8 mouse cellular contexts compared by ENCODE assay signal in genomic region chr11:120085891-120086627, GRCm38 (mm10). TPM values are rescaled to one million over a fixed set of nuclear protein-coding genes. Genes with fewer than 3 reads are reported as not detected.
DNase-seq lines count a peak whose midpoint lies in the region; ATAC-seq lines count a peak whose summit lies in the region.

No protein-coding gene starts in this region.

- H3K27me3 ChIP-seq in embryonic facial prominence, embryonic 11.5 days (ENCODE audit: control insufficient read depth, insufficient read depth, low read length) = no peaks in the 10 kb centered on the region
- H3K27me3 ChIP-seq in heart, embryonic 15.5 days = no peaks in the 10 kb centered on the region
- no peaks in the 10 kb centered on the region for H3K27me3 ChIP-seq in limb, embryonic 15.5 days
- no peaks in the 10 kb centered on the region for H3K27me3 ChIP-seq in neural tube, embryonic 12.5 days (replicated peaks)

- peaks cover 5% of the 10 kb centered on the region for H3K36me3 ChIP-seq in embryonic facial prominence, embryonic 11.5 days (replicated peaks; ENCODE audit: control insufficient read depth, insufficient read depth, low read depth, low read length)
- H3K36me3 ChIP-seq in heart, embryonic 15.5 days = peaks cover 5% of the 10 kb centered on the region; the same call in 1 of the 2 replicates
- peaks cover 34% of the 10 kb centered on the region for H3K36me3 ChIP-seq in limb, embryonic 15.5 days
- H3K36me3 ChIP-seq in neural tube, embryonic 12.5 days = peaks cover 37% of the 10 kb centered on the region

- no peaks in the 10 kb centered on the region for H3K9me3 ChIP-seq in embryonic facial prominence, embryonic 11.5 days (replicated peaks; ENCODE audit: control insufficient read depth, low read length)
- H3K9me3 ChIP-seq in heart, embryonic 15.5 days (replicated peaks) = no peaks in the 10 kb centered on the region
- H3K9me3 ChIP-seq in limb, embryonic 15.5 days = no peaks in the 10 kb centered on the region
- H3K9me3 ChIP-seq in neural tube, embryonic 12.5 days = no peaks in the 10 kb centered on the region

- peak overlapping the region; percentile 93 for H3K9ac ChIP-seq in embryonic facial prominence, embryonic 11.5 days (replicated peaks; ENCODE audit: low read length)
- peak overlapping the region; percentile 92 for H3K9ac ChIP-seq in heart, embryonic 15.5 days
- H3K9ac ChIP-seq in limb, embryonic 15.5 days = peak overlapping the region; percentile 97
- H3K9ac ChIP-seq in neural tube, embryonic 12.5 days = peak overlapping the region; percentile 99

- WGBS in embryonic facial prominence, embryonic 11.5 days = under 1% methylated on average over 25 of the region's 25 CpGs
- WGBS in heart, embryonic 15.5 days = under 1% methylated on average over 25 of the region's 25 CpGs
- WGBS in limb, embryonic 15.5 days = under 1% methylated on average over 25 of the region's 25 CpGs
- WGBS in neural tube, embryonic 12.5 days = under 1% methylated on average over 25 of the region's 25 CpGs

- H3K4me2 ChIP-seq in embryonic facial prominence, embryonic 11.5 days (ENCODE audit: low read depth, low read length) = peak overlapping the region; percentile 80
- peak overlapping the region; percentile 88 for H3K4me2 ChIP-seq in heart, embryonic 15.5 days
- H3K4me2 ChIP-seq in limb, embryonic 15.5 days = peak overlapping the region; percentile 91
- H3K4me2 ChIP-seq in neural tube, embryonic 12.5 days (replicated peaks) = peak overlapping the region; percentile 93

- peak; percentile 46 for ATAC-seq in embryonic facial prominence, embryonic 11.5 days (replicated peaks; ENCODE audit: insufficient number of reproducible peaks, low FRiP score, low TSS enrichment, low read depth)
- peak; percentile 24 for ATAC-seq in heart, embryonic 15.5 days (replicated peaks; ENCODE audit: insufficient number of reproducible peaks, insufficient read depth, low FRiP score, low read depth)
- 0 out of 2 replicates have a peak, but pooled peaks have one; percentile 2 for ATAC-seq in limb, embryonic 15.5 days (ENCODE audit: insufficient number of reproducible peaks, low FRiP score, low TSS enrichment, low read depth)
- peak; percentile 59 for ATAC-seq in neural tube, embryonic 12.5 days (ENCODE audit: low FRiP score, low read depth)

- H3K27ac ChIP-seq in embryonic facial prominence, embryonic 11.5 days (replicated peaks; ENCODE audit: low read depth, low read length) = peak overlapping the region; percentile 52; the same call in 1 of the 2 replicates
- peak overlapping the region; percentile 66 for H3K27ac ChIP-seq in heart, embryonic 15.5 days
- H3K27ac ChIP-seq in limb, embryonic 15.5 days = peak overlapping the region; percentile 78; the same call in 1 of the 2 replicates
- peak overlapping the region; percentile 72 for H3K27ac ChIP-seq in neural tube, embryonic 12.5 days

- H3K4me3 ChIP-seq in embryonic facial prominence, embryonic 11.5 days (ENCODE audit: low read depth, low read length) = peak overlapping the region; percentile 98
- peak overlapping the region; percentile 90 for H3K4me3 ChIP-seq in heart, embryonic 15.5 days
- peak overlapping the region; percentile 92 for H3K4me3 ChIP-seq in limb, embryonic 15.5 days
- peak overlapping the region; percentile 95 for H3K4me3 ChIP-seq in neural tube, embryonic 12.5 days

- intact Hi-C loops in left cerebral cortex, postnatal 4 days (cut with DNase I) = no loop called here

- peaks cover 4% of the 10 kb centered on the region for H3K4me1 ChIP-seq in embryonic facial prominence, embryonic 11.5 days (ENCODE audit: control insufficient read depth, insufficient read depth, low read length)
- peaks cover 19% of the 10 kb centered on the region for H3K4me1 ChIP-seq in heart, embryonic 15.5 days (replicated peaks)
- peaks cover 20% of the 10 kb centered on the region for H3K4me1 ChIP-seq in limb, embryonic 15.5 days
- peaks cover 17% of the 10 kb centered on the region for H3K4me1 ChIP-seq in neural tube, embryonic 12.5 days

- DNase-seq in left cerebral cortex, postnatal 4 days = peak; percentile 45
- no peak for DNase-seq in left cerebral cortex, adult 9 months (ENCODE audit: low spot score in 2 of 2)
- DNase-seq in Muller cell, postnatal 12 days (ENCODE audit: inconsistent ontology term) = peak; percentile 49
- DNase-seq in embryonic facial prominence, embryonic 11.5 days (ENCODE audit: low spot score) = peak; percentile 18
- DNase-seq in right cerebral cortex, adult 18-20 months = no peak

RNA-seq across cellular contexts. Expression of gene Cep131, which starts 0.6 kb away (rescaled TPM):
- total RNA-seq in left cerebral cortex, postnatal 4 days (2021) = 10 to 100 TPM; 49.8 to 53.8 TPM
- 25.3 and 28.1 TPM in 2 replicates for polyA plus RNA-seq in embryonic facial prominence, embryonic 11.5 days (2014; fragmentation: Nextera tagmentation; extraction: Ambion mirVana)
- 9.9 and 16.5 TPM in 2 replicates for polyA plus RNA-seq in heart, embryonic 15.5 days (2015; fragmentation: Nextera tagmentation; extraction: Ambion mirVana)
- 20.9 and 21.3 TPM in 2 replicates for polyA plus RNA-seq in limb, embryonic 15.5 days (2015; fragmentation: Nextera tagmentation; extraction: Ambion mirVana)
- polyA plus RNA-seq in neural tube, embryonic 12.5 days (2016; fragmentation: Nextera tagmentation; extraction: Ambion mirVana) = 41.3 and 43.6 TPM in 2 replicates

RNA-seq across cellular contexts. Expression of gene Tepsin, which starts 12.5 kb away (rescaled TPM):
- total RNA-seq in left cerebral cortex, postnatal 4 days (2021) = 10 to 100 TPM; 18.9 to 19.5 TPM
- polyA plus RNA-seq in embryonic facial prominence, embryonic 11.5 days (2014; fragmentation: Nextera tagmentation; extraction: Ambion mirVana) = 10.5 and 12.3 TPM in 2 replicates
- 13.2 and 17.0 TPM in 2 replicates for polyA plus RNA-seq in heart, embryonic 15.5 days (2015; fragmentation: Nextera tagmentation; extraction: Ambion mirVana)
- 17.8 TPM in 2 replicates for polyA plus RNA-seq in limb, embryonic 15.5 days (2015; fragmentation: Nextera tagmentation; extraction: Ambion mirVana)
- polyA plus RNA-seq in neural tube, embryonic 12.5 days (2016; fragmentation: Nextera tagmentation; extraction: Ambion mirVana) = 24.1 and 24.5 TPM in 2 replicates

RNA-seq across cellular contexts. Expression of gene Ndufaf8, which starts 12.7 kb away (rescaled TPM):
- 10 to 100 TPM; 27.9 to 29.6 TPM for total RNA-seq in left cerebral cortex, postnatal 4 days (2021)
- polyA plus RNA-seq in embryonic facial prominence, embryonic 11.5 days (2014; fragmentation: Nextera tagmentation; extraction: Ambion mirVana) = 57.5 and 61.4 TPM in 2 replicates
- 80.9 and 84.1 TPM in 2 replicates for polyA plus RNA-seq in heart, embryonic 15.5 days (2015; fragmentation: Nextera tagmentation; extraction: Ambion mirVana)
- polyA plus RNA-seq in limb, embryonic 15.5 days (2015; fragmentation: Nextera tagmentation; extraction: Ambion mirVana) = 67.0 and 76.6 TPM in 2 replicates
- polyA plus RNA-seq in neural tube, embryonic 12.5 days (2016; fragmentation: Nextera tagmentation; extraction: Ambion mirVana) = 48.9 and 56.4 TPM in 2 replicates

RNA-seq across cellular contexts. Expression of gene Aatk, which starts 39.1 kb away (rescaled TPM):
- 100 to 1,000 TPM; 111 to 114 TPM for total RNA-seq in left cerebral cortex, postnatal 4 days (2021)
- 1.1 and 1.2 TPM in 2 replicates for polyA plus RNA-seq in embryonic facial prominence, embryonic 11.5 days (2014; fragmentation: Nextera tagmentation; extraction: Ambion mirVana)
- 0.68 and 2.5 TPM in 2 replicates for polyA plus RNA-seq in heart, embryonic 15.5 days (2015; fragmentation: Nextera tagmentation; extraction: Ambion mirVana)
- 6.1 and 7.1 TPM in 2 replicates for polyA plus RNA-seq in limb, embryonic 15.5 days (2015; fragmentation: Nextera tagmentation; extraction: Ambion mirVana)
- polyA plus RNA-seq in neural tube, embryonic 12.5 days (2016; fragmentation: Nextera tagmentation; extraction: Ambion mirVana) = 14.6 and 17.6 TPM in 2 replicates

Comparison
In these comparisons a context has a peak if more than half of its experiments do, and no peak if none do; other contexts are left out.
1. DNase-seq: peak in left cerebral cortex, postnatal 4 days (single experiment), Muller cell, postnatal 12 days (single experiment) and embryonic facial prominence, embryonic 11.5 days (single experiment); none in left cerebral cortex, adult 9 months (0 of 2) and right cerebral cortex, adult 18-20 months (single experiment).
2. ATAC-seq: peak in every context shown above with its lines; median percentile 59 in neural tube, embryonic 12.5 days; 46 in embryonic facial prominence, embryonic 11.5 days; 24 in heart, embryonic 15.5 days; 2 in limb, embryonic 15.5 days.
3. Peak in every context shown above with its lines, with median percentiles within 50 percentile points of each other: H3K27ac ChIP-seq, H3K4me2 ChIP-seq, H3K4me3 ChIP-seq and H3K9ac ChIP-seq.